Mouse (Mus musculus): ENCODE results near the gene Dnah17. TPM values are rescaled to one million over a fixed set of nuclear protein-coding genes. Genes with fewer than 3 reads are reported as not detected.

Gene Dnah17
- polyA plus RNA-seq, 1 experiment from 2014 or later: 0.14 TPM

GRCm38 (mm10) chr11:117983770-117984169 is 146.7 kb downstream of the Dnah17 start:
- Histone ChIP-seq H3K4me1 (peaks cover 29% of the 10 kb centered on the region), H3K4me3 (no peak overlapping the region), H3K36me3 (no peaks in the 10 kb centered on the region), H3K9me3 (replicated peaks) (no peaks in the 10 kb centered on the region), H3K27ac (replicated peaks) (no peak overlapping the region), H3K27me3 (ENCODE audit: low read depth, poor library complexity, severe bottlenecking) (0 out of 2 replicates have a peak, but pooled peaks cover 7% of the 10 kb centered on the region)
- no peak for DNase-seq (ENCODE audit: low spot score)
- 74% methylated on average over 7 of the region's 7 CpGs for WGBS

- 82% methylated on average over 5 of the region's 5 CpGs for WGBS
- H3K36me3 ChIP-seq: no peaks in the 10 kb centered on the region
- H3K4me3 ChIP-seq: no peak overlapping the region
- H3K27ac ChIP-seq (replicated peaks): no peak overlapping the region
- no peak for DNase-seq (ENCODE audit: low spot score)
- H3K9me3 ChIP-seq (replicated peaks): no peaks in the 10 kb centered on the region
- peaks cover 26% of the 10 kb centered on the region for H3K4me1 ChIP-seq
- 0 out of 2 replicates have a peak, but pooled peaks cover 15% of the 10 kb centered on the region for H3K27me3 ChIP-seq (ENCODE audit: low read depth, poor library complexity, severe bottlenecking)
Observed at GRCm38 (mm10) chr11:117982426-117982825, 148.0 kb downstream of the Dnah17 start.

GRCm38 (mm10) chr11:117979388-117979787 is 151.0 kb downstream of the Dnah17 start:
- Histone ChIP-seq H3K4me1 (peaks cover 42% of the 10 kb centered on the region), H3K27ac (replicated peaks) (peak overlapping the region; percentile 46), H3K9me3 (replicated peaks) (no peaks in the 10 kb centered on the region), H3K4me3 (no peak overlapping the region), H3K27me3 (ENCODE audit: low read depth, poor library complexity, severe bottlenecking) (peaks cover 32% of the 10 kb centered on the region; the same call in 1 of the 2 replicates), H3K36me3 (no peaks in the 10 kb centered on the region)
- DNase-seq (ENCODE audit: low spot score): no peak
- 79% methylated on average over 7 of the region's 7 CpGs for WGBS

GRCm38 (mm10) chr11:117977694-117978360 is 152.6 kb downstream of the Dnah17 start:
- Histone ChIP-seq H3K4me3 (no peak overlapping the region), H3K27me3 (ENCODE audit: low read depth, poor library complexity, severe bottlenecking) (peaks cover 47% of the 10 kb centered on the region), H3K9me3 (replicated peaks) (no peaks in the 10 kb centered on the region), H3K27ac (replicated peaks) (peak overlapping the region; percentile 71), H3K36me3 (no peaks in the 10 kb centered on the region), H3K4me1 (peaks cover 58% of the 10 kb centered on the region)
- WGBS: 61% methylated on average over 4 of the region's 5 CpGs
- no peak for DNase-seq (ENCODE audit: low spot score)

- H3K27me3 ChIP-seq (ENCODE audit: low read depth, poor library complexity, severe bottlenecking): peaks cover 62% of the 10 kb centered on the region
- no peaks in the 10 kb centered on the region for H3K9me3 ChIP-seq (replicated peaks)
- 1% methylated on average over 8 of the region's 8 CpGs for WGBS
- H3K4me3 ChIP-seq: peak overlapping the region; percentile 47
- H3K36me3 ChIP-seq: no peaks in the 10 kb centered on the region
- peak; percentile 68 for DNase-seq (ENCODE audit: low spot score)
- H3K4me1 ChIP-seq: peaks cover 71% of the 10 kb centered on the region
- H3K27ac ChIP-seq (replicated peaks): peak overlapping the region; percentile 96
Observed at GRCm38 (mm10) chr11:117976081-117976582, 154.3 kb downstream of the Dnah17 start.

- Histone ChIP-seq H3K27ac (replicated peaks) (peak overlapping the region; percentile 96), H3K27me3 (ENCODE audit: low read depth, poor library complexity, severe bottlenecking) (peaks cover 69% of the 10 kb centered on the region), H3K4me3 (peak overlapping the region; percentile 47), H3K9me3 (replicated peaks) (no peaks in the 10 kb centered on the region), H3K36me3 (no peaks in the 10 kb centered on the region), H3K4me1 (peaks cover 78% of the 10 kb centered on the region)
- WGBS: under 1% methylated on average over 18 of the region's 18 CpGs
- DNase-seq (ENCODE audit: low spot score): peak; percentile 83
Observed at GRCm38 (mm10) chr11:117975211-117975967, 155.0 kb downstream of the Dnah17 start.

GRCm38 (mm10) chr11:117974327-117975125 is 155.9 kb downstream of the Dnah17 start:
- H3K4me1 ChIP-seq: peaks cover 87% of the 10 kb centered on the region
- 9% methylated on average over 14 of the region's 14 CpGs for WGBS
- peak overlapping the region; percentile 47 for H3K4me3 ChIP-seq
- no peaks in the 10 kb centered on the region for H3K36me3 ChIP-seq
- no peaks in the 10 kb centered on the region for H3K9me3 ChIP-seq (replicated peaks)
- peak overlapping the region; percentile 96 for H3K27ac ChIP-seq (replicated peaks)
- no peak for DNase-seq (ENCODE audit: low spot score)
- H3K27me3 ChIP-seq (ENCODE audit: low read depth, poor library complexity, severe bottlenecking): peaks cover 74% of the 10 kb centered on the region

- Histone ChIP-seq H3K9me3 (replicated peaks) (no peaks in the 10 kb centered on the region), H3K36me3 (no peaks in the 10 kb centered on the region), H3K27ac (replicated peaks) (peak overlapping the region; percentile 96), H3K4me1 (peaks cover 93% of the 10 kb centered on the region), H3K4me3 (no peak overlapping the region), H3K27me3 (ENCODE audit: low read depth, poor library complexity, severe bottlenecking) (peaks cover 67% of the 10 kb centered on the region)
- DNase-seq (ENCODE audit: low spot score): no peak
- 47% methylated on average over 5 of the region's 5 CpGs for WGBS
Observed at GRCm38 (mm10) chr11:117973569-117973968, 156.9 kb downstream of the Dnah17 start.

GRCm38 (mm10) chr11:117972656-117973558 is 157.5 kb downstream of the Dnah17 start:
- Histone ChIP-seq H3K36me3 (no peaks in the 10 kb centered on the region), H3K9me3 (replicated peaks) (no peaks in the 10 kb centered on the region), H3K27ac (replicated peaks) (peak overlapping the region; percentile 96), H3K27me3 (ENCODE audit: low read depth, poor library complexity, severe bottlenecking) (peaks cover 66% of the 10 kb centered on the region), H3K4me1 (peaks cover 93% of the 10 kb centered on the region), H3K4me3 (no peak overlapping the region)
- 43% methylated on average over 11 of the region's 11 CpGs for WGBS
- no peak for DNase-seq (ENCODE audit: low spot score)

Data from midbrain, embryonic 10.5 days (tissue).